In the genomic region with DNA sequence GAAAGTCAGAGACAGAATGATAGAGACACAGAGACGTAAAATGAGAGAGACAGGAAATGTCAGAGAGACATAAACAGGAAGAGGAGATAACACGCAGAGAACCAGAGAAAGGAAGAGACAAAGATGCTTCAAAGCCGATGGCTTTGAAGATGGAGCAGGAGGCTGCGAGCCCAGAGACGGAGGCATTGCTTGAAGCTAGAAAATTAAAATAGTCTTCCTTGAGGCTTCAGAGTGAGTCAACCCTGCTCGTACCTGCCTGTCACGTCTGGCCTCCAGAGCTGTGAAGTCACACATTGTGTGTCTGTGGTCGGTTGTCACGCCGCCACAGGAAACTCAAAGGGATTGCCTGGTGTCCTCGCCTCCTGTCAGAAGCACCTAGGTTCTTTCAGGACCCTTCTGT, we compare ENCODE assay signal across 22 mouse cellular contexts.
DNase-seq lines count a peak whose midpoint lies in the region; ATAC-seq and TF ChIP-seq lines count a peak whose summit lies in the region.
"Had no signal": no experiment of that assay in that cellular context is flagged by ENCODE, and none has a peak within 500 bp of the region (broad histone marks: within the 10 kb centered on the region; RNA-seq: fewer than 3 reads in every experiment).

No protein-coding gene starts in this region.

- no peak for ATAC-seq in kidney, embryonic 14.5 days (ENCODE audit: low FRiP score, low TSS enrichment)
- ATAC-seq: forebrain, embryonic 16.5 days; intestine, postnatal 0 days had no signal

- H3K4me3 ChIP-seq in limb, embryonic 10.5 days = no peak overlapping the region
- H3K4me3 ChIP-seq in thymus, adult 2 months (ENCODE audit: control insufficient read depth, insufficient read depth, low read length) = peak overlapping the region; percentile 18
- no peak overlapping the region for H3K4me3 ChIP-seq in kidney, embryonic 14.5 days (ENCODE audit: low read length)
- H3K4me3 ChIP-seq: heart, embryonic 10.5 days; hindbrain, embryonic 15.5 days; midbrain, embryonic 12.5 days had no signal

- no peak overlapping the region for H3K4me2 ChIP-seq in kidney, embryonic 14.5 days (replicated peaks; ENCODE audit: low read depth, low read length)
- H3K4me2 ChIP-seq: hindbrain, embryonic 15.5 days; midbrain, embryonic 12.5 days had no signal

- H3K9me3 ChIP-seq in limb, embryonic 10.5 days (replicated peaks) = no peaks in the 10 kb centered on the region
- no peaks in the 10 kb centered on the region for H3K9me3 ChIP-seq in kidney, embryonic 14.5 days (ENCODE audit: control insufficient read depth, low read length)
- H3K9me3 ChIP-seq: heart, embryonic 10.5 days; hindbrain, embryonic 15.5 days; midbrain, embryonic 12.5 days had no signal

- DNase-seq in CD4-positive helper T cell, adult 2 months (ENCODE audit: low read depth, low spot score) = peak; percentile 86
- peak; percentile 27 to 50 for DNase-seq in CD8-positive naive resting alpha-beta T cell, adult 2 months (ENCODE audit: low read depth in 2 of 2, low spot score in 2 of 2)
- DNase-seq in limb, embryonic 10.5 days (ENCODE audit: low spot score) = no peak
- DNase-seq in thymus, adult 2 months = peak; percentile 60
- no peak for DNase-seq in kidney, adult 8-10 months
- no peak for DNase-seq in kidney, adult 9 months
- no peak for DNase-seq in cerebellum, adult 11 months
- DNase-seq: adrenal gland, adult 2 months; cerebellum, adult 2 months; cerebellum, postnatal 36 days; embryo, embryonic 11 days; gastrocnemius, postnatal 36 days; left cerebral cortex, postnatal 4 days; lung, postnatal 10 days; right cerebral cortex, postnatal 14 days had no signal

- TF ChIP-seq POLR2A in thymus, adult 2 months (IDR thresholded peaks at IDR 0.05; ENCODE audit: control insufficient read depth, extremely low read depth, insufficient read depth, low read length, poor library complexity) = no peak

- no peaks in the 10 kb centered on the region for H3K27me3 ChIP-seq in limb, embryonic 10.5 days (ENCODE audit: low read depth, poor library complexity, severe bottlenecking)
- no peaks in the 10 kb centered on the region for H3K27me3 ChIP-seq in thymus, adult 2 months (ENCODE audit: control insufficient read depth, insufficient read depth, low read length)
- H3K27me3 ChIP-seq in kidney, embryonic 14.5 days (ENCODE audit: control insufficient read depth, insufficient read depth, low read length) = no peaks in the 10 kb centered on the region
- H3K27me3 ChIP-seq: hindbrain, embryonic 15.5 days; midbrain, embryonic 12.5 days had no signal

- WGBS in limb, embryonic 10.5 days = 83% methylated on average over 11 of the region's 11 CpGs
- WGBS in thymus, adult 2 months = 5% methylated on average over 11 of the region's 11 CpGs
- WGBS in kidney, embryonic 14.5 days = 85% methylated on average over 11 of the region's 11 CpGs

- H3K9ac ChIP-seq in kidney, embryonic 14.5 days (ENCODE audit: low read depth, low read length) = no peak overlapping the region
- H3K9ac ChIP-seq: hindbrain, embryonic 15.5 days; midbrain, embryonic 12.5 days had no signal

- H3K27ac ChIP-seq in limb, embryonic 10.5 days = 0 out of 2 replicates have a peak overlapping the region, but pooled peaks have one; percentile 32
- H3K27ac ChIP-seq in thymus, adult 2 months (ENCODE audit: control insufficient read depth, insufficient read depth, low read length) = peak overlapping the region; percentile 85
- H3K27ac ChIP-seq in kidney, embryonic 14.5 days (ENCODE audit: low read depth, low read length) = no peak overlapping the region
- H3K27ac ChIP-seq: heart, embryonic 10.5 days; hindbrain, embryonic 15.5 days; kidney, postnatal 0 days; midbrain, embryonic 12.5 days had no signal

- peaks cover 67% of the 10 kb centered on the region for H3K4me1 ChIP-seq in limb, embryonic 10.5 days
- H3K4me1 ChIP-seq in thymus, adult 2 months (replicated peaks; ENCODE audit: control insufficient read depth, insufficient read depth, low read length) = peaks cover 67% of the 10 kb centered on the region
- H3K4me1 ChIP-seq in kidney, embryonic 14.5 days (ENCODE audit: control insufficient read depth, insufficient read depth, low read length) = peaks cover 42% of the 10 kb centered on the region

- TF ChIP-seq CTCF in thymus, adult 2 months (IDR thresholded peaks at IDR 0.05; ENCODE audit: borderline replicate concordance, control insufficient read depth, extremely low read depth, insufficient read depth, low read length, poor library complexity) = no peak

- H3K36me3 ChIP-seq in limb, embryonic 10.5 days = no peaks in the 10 kb centered on the region
- H3K36me3 ChIP-seq in thymus, adult 2 months (ENCODE audit: control insufficient read depth, insufficient read depth, low read length) = no peaks in the 10 kb centered on the region
- H3K36me3 ChIP-seq in kidney, embryonic 14.5 days (ENCODE audit: control insufficient read depth, insufficient read depth, low read length) = no peaks in the 10 kb centered on the region
- H3K36me3 ChIP-seq: heart, embryonic 10.5 days; hindbrain, embryonic 15.5 days; midbrain, embryonic 12.5 days had no signal

Comparison
In these comparisons a context has a peak if more than half of its experiments do, and no peak if none do; other contexts are left out.
1. DNase-seq: peak in CD4-positive helper T cell, adult 2 months (single experiment), CD8-positive naive resting alpha-beta T cell, adult 2 months (2 of 2) and thymus, adult 2 months (single experiment); none in limb, embryonic 10.5 days (single experiment), kidney, adult 8-10 months (0 of 2), kidney, adult 9 months (single experiment) and cerebellum, adult 11 months (single experiment).